Mouse (Mus musculus) colon, adult 2 months (tissue): ENCODE results near the gene Plekhg2. TPM values are rescaled to one million over a fixed set of nuclear protein-coding genes. Genes with fewer than 3 reads are reported as not detected.

Source experiments
- polyA plus RNA-seq: library from polyadenylated mRNA; depleted of rRNA; stranded (reverse); fragments of >200 nt; gene quantifications from 2 replicates; pipeline ENCODE4 v1.2.3, GENCODE M21; 2012; rRNA removed

Gene Plekhg2
- 24.4 and 27.5 TPM in 2 replicates for polyA plus RNA-seq

DNA sequence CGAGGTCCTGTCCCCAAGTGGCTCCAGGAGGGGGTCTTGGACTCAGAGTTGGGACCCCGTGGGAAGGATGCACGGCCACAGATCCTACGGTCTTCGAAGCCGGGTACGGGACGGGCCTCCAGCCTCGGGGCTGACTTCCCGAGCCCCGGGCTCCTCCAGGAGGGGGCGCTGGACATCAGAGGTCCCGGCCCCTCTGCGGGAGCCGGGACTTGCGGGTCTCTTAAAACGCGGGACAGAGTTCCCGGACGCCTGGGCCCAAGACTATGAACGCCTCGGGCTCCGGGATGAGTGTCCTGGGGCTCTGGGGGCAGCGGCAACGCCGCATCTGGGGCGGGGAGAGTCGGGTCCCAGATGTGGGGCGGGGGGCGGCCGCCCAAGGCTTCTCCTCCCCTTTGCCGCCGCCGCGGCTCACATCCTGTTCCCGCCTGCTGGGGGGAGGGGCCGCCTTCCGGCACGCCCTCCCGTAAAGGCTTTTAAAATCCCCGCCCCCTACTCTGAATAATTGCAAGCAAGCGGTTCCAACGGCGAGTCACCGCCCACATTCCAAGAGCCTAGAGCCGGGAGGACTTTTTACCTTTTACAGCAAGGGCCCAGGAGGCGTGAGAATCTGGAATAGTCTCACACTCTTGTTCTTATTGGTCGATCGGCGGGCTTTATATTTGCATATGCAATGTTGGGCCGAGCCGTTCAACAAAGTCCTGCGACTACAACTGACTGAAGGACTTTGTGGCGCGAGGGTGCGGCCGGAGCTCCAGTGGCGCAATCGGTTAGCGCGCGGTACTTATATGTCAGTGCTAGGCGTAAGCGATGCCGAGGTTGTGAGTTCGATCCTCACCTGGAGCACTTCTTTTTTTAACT is at the start of gene Plekhg2:
Gene Plekhg2 (minus strand): TSS at position 349 of the 858 bp plus-strand sequence.

DNA sequence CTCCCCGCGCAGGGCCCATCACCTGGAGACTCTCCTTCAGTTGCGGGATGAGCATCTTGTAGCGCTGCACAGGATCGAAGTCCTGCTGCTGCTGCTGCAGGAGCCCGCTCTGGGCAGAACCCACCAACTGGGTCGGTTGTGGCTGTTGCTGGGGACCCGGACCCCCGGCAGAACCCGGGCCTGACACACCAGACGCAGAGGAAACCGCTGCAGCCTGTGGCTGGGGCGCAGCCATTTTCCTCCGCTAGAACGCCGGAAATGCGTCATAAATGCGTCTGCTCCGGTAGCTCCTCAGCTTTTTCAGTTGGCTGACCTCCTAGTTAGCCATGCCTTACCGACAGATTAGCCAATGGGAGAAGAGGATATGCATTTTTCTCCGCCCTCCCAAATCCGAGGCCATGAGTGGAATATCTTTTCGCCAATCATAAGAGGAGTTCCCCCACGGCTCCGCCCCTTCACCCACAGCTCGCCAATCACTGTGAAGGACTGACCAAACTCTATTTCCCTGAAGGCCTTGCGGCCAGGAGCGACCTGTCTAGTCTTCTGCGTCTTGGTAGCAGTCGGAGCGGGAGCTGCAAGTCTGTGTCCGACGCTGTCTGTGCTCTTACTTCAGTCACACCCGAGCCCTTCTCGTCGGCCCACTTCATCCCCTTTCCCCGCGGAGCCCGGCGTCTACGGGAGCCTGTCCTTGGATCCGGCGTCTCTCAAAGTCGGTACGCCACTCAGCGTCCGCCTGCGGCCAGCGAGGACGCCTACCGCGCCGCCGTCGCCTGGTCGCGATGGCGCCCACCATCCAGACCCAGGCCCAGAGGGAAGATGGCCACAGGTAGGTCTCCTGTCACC is 20.3 kb upstream of the Plekhg2 start, which contains the start of the genes Med29 and Paf1:
Gene Med29 (minus strand): TSS at position 280 of the 843 bp plus-strand sequence.
Gene Paf1 (plus strand): TSS at position 523 of the 843 bp plus-strand sequence.

GRCm38 (mm10) chr7:28380237-28381016 is 8.0 kb upstream of the Plekhg2 start, which contains the start of gene Zfp36:
Gene Zfp36, minus strand, starts transcription at chr7:28380253.

GRCm38 (mm10) chr7:28350155-28350883 is 22.1 kb downstream of the Plekhg2 start, which contains the start of gene Rps16:
Gene Rps16, plus strand, starts transcription at chr7:28350652.

GRCm38 (mm10) chr7:28338108-28338998 is 34.0 kb downstream of the Plekhg2 start, which contains the start of gene Supt5:
Gene Supt5, minus strand, starts transcription at chr7:28338746.

GRCm38 (mm10) chr7:28311926-28312543 is 60.4 kb downstream of the Plekhg2 start, which contains the start of gene Timm50:
Gene Timm50, minus strand, starts transcription at chr7:28312072.

Other genes starting within 250 kb of the Plekhg2 start
- 0.41 and 0.66 TPM in 2 replicates for gene 9530053A07Rik, start 243.1 kb downstream of the Plekhg2 start, polyA plus RNA-seq
- 25.7 and 29.3 TPM in 2 replicates for gene Fbl, start 202.9 kb downstream of the Plekhg2 start, polyA plus RNA-seq
- gene Dyrk1b, start 193.1 kb downstream of the Plekhg2 start, polyA plus RNA-seq: 38.3 and 38.8 TPM in 2 replicates
- 6.1 and 6.9 TPM in 2 replicates for gene Eid2, start 104.7 kb downstream of the Plekhg2 start, polyA plus RNA-seq
- 9.7 and 11.1 TPM in 2 replicates for gene Eid2b, start 94.9 kb downstream of the Plekhg2 start, polyA plus RNA-seq
- 0.12 TPM in 1 of 2 replicates, not detected in the other for gene Selenov, start 81.4 kb downstream of the Plekhg2 start, polyA plus RNA-seq
- 0.59 and 0.84 TPM in 2 replicates for gene Dll3, start 70.4 kb downstream of the Plekhg2 start, polyA plus RNA-seq
- gene Timm50, start 60.5 kb downstream of the Plekhg2 start, polyA plus RNA-seq: 64.2 and 71.4 TPM in 2 replicates
- 99.8 and 106 TPM in 2 replicates for gene Supt5, start 33.9 kb downstream of the Plekhg2 start, polyA plus RNA-seq
- 1,165 and 1,439 TPM in 2 replicates for gene Rps16, start 21.9 kb downstream of the Plekhg2 start, polyA plus RNA-seq
- 66.9 and 93.6 TPM in 2 replicates for gene Zfp36, start 7.7 kb upstream of the Plekhg2 start, polyA plus RNA-seq
- 46.6 and 48.5 TPM in 2 replicates for gene Med29, start 20.1 kb upstream of the Plekhg2 start, polyA plus RNA-seq
- 77.0 and 82.7 TPM in 2 replicates for gene Paf1, start 20.4 kb upstream of the Plekhg2 start, polyA plus RNA-seq
- 7.5 and 12.5 TPM in 2 replicates for gene Gmfg, start 64.8 kb upstream of the Plekhg2 start, polyA plus RNA-seq
- gene Lrfn1, start 79.4 kb upstream of the Plekhg2 start, polyA plus RNA-seq: 5.8 and 6.1 TPM in 2 replicates
- gene Ifnl2, start 137.9 kb upstream of the Plekhg2 start, polyA plus RNA-seq: not detected in 2 replicates
- gene Ifnl3, start 150.2 kb upstream of the Plekhg2 start, polyA plus RNA-seq: not detected in 2 replicates
- 4,353 and 7,367 TPM in 2 replicates for gene Sycn, start 168.3 kb upstream of the Plekhg2 start, polyA plus RNA-seq
- 4.8 and 11.5 TPM in 2 replicates for gene Nccrp1, start 174.7 kb upstream of the Plekhg2 start, polyA plus RNA-seq
- 99.8 and 116 TPM in 2 replicates for gene Samd4b, start 225.5 kb upstream of the Plekhg2 start, polyA plus RNA-seq
- gene Pak4, start 225.6 kb upstream of the Plekhg2 start, polyA plus RNA-seq: 106 and 117 TPM in 2 replicates